Mouse (Mus musculus): ENCODE data around the gene Eif3m. TPM values are rescaled to one million over a fixed set of nuclear protein-coding genes. Genes with fewer than 3 reads are reported as not detected.
"Not testable (repeated sequence)": the region's sequence is repeated elsewhere in the genome, so short reads cannot be mapped to it uniquely, and the experiment has no call there.

Gene Eif3m
- total RNA-seq (2021), result 100 to 1,000 TPM; 108 to 124 TPM

DNA sequence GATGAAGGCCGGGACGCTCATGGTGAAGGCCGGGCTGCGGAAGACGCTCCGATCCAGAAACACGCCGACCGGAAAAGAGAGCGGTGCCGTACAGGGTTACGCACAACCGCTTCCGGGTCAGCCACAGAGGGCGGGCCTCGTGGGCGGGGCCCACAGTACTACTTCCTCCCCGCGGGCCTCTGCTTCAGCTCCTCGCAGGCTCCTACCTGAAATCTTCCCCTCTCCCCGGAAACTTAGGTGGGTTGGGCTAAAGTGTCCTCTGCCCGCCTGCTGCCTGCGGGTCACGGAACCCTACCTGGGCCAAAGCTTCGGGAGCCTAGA is at the start of gene Eif3m:
Gene Eif3m (minus strand): TSS at position 114 of the 321 bp plus-strand sequence.
- intact Hi-C loops (cut with DNase I), result no loop called here

DNA sequence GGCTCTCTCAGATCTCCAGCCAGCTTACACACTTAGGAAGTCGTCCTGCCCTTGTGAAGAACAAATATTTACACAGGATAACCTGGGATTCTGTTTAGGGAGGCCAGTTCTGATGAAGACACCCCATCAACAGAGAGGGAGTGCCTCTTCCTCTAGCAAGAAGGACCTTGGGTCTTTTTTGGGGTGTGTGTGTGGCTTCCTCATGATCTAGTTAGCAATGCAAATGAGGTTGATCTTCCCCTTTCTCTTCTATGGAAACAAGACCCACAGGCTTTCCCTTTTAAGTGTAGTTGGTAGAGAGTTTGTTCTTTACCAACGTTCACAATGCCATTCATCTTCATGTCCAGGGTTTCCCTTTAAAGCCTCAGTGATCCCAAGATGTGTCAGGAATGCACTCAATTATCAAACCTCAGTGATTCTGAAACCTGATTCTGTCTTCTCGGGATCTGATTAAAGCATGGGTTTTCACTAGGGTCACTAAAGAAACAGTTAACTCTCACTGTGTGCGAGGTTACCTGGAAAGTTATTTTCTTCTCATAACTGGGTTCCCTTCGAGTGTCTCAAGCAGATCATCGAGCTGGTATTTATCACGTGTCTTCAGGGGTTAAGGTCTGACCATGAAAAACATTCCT is 46.0 kb upstream of the Eif3m start:
- intact Hi-C loops (cut with DNase I), result no loop called here
- no peak for DNase-seq

More for the DNA sequence above, at the start of gene Eif3m:
- peak; percentile 94 for DNase-seq

DNA sequence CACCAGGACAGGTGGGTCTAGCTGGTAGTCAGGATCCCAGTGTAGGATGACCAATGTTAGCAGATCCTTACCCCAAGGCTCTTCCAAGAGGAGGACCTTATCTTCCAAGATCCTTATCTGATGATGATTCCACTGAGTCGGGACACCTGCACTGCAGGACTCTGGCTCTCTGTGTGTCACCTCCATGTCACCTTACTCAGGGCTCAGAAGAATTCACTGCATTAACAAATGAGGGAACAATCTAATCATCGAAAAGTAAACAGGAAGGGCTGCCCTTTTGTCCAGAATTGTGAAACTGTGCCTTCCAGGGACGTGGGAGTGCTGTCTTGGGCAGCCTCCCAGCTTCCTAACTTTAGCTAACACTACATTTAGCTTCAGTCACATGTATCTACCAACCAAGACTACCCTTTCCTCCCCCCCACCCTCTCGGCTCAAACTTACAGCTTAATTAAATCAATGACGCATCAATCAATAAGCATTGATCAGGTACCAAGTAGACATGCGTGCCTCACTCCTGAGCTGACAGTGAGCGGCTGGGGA is 41.8 kb upstream of the Eif3m start:
- intact Hi-C loops (cut with DNase I), result no loop called here
- DNase-seq, result no peak

DNA sequence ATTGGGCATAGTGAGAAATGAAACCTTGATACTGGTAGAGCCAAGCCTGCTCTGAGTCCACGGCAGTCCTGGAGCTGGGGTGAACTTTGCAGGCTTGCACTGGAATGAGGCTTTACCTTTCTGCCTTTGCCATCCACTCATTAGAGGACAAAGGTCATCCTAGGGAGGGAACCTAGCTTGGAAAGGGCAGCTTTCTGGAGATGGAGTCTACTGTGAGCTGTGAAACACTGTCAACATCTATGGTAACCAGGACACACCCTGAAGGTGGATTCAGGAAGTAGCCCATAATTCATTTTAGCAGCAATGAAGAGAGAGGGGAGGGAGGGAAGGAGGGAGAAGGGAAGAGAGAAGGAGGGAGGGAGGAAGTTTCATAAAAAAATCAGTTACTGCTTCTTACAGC is 38.6 kb upstream of the Eif3m start:
- no peak for DNase-seq
- intact Hi-C loops (cut with DNase I), result no loop called here

DNA sequence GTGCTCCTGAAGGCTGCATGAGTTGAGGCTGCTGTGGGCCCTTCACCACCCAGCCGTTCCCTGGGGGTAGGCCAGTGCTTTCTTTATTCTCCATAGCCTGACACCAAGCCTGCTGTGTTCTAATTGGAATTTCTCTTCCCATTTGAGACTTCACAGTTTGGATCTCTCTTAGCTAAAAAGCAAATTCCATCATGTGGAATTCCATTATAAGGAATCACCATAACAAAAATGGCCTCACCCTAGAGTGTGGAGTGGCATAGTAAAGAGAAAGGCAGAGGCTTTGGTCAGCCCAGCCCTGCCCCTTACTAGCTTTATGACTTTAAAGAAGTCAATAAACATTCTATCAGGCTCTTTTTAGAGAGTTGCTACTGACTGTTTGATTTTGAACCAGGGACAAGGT is 31.4 kb upstream of the Eif3m start:
- intact Hi-C loops (cut with DNase I), result no loop called here
- no peak for DNase-seq

DNA sequence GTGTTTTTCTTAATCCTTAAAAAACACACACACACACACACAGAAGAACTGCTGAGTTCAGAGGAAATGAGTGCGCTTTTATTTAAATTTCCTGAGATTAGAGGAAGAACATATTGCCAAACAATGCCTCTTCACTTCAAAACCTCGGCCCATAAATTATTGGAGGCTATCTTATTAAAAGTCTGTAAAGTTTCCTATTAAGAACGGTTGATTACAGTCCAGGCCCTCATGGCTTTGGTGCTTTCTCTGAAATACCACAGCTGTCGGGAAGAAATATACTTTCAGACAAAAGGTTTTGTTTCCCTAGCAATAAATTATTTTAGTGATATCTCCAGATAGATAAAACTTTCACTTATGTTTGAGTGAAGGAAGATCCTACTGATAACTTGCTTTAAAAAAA is 26.3 kb upstream of the Eif3m start:
- no peak for DNase-seq
- intact Hi-C loops (cut with DNase I), result no loop called here

DNA sequence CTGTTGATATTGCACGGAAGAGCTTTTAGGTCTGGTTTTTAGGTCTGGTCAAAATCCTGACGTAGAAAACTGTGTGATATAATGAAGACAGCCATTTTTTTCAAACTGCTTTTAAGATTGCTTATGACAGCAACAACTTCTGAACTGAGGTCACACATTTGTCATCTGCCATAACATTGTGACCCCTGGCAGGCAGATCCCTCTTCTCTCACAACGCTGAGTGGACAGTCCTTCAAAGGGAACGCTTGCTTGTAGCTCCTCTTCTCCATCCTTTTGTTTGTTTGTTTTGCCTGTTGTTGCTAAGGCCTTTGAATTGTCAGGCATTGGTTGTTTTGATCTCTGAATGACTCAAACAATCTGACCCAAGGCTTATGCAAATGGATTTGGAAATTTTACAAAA is 24.0 kb upstream of the Eif3m start:
- intact Hi-C loops (cut with DNase I), result no loop called here
- DNase-seq, result no peak

DNA sequence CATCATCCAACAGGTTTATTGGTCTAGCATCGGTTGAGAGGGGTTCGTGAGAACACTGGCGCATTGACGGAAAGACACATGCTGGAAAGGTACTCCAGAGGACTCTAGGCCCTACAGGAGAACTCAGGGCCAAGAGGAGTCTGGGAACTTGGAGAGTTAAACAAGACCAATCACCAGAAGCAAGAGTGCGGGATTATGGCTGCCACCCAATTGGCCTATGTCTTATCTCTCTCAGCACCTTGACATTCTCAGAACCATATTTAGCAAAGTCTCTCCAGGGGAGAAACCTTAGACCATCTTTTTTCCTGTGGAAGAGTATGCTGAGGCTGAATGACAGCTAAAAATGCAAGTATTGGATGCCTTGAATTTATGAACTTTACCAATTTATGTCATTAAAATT is 22.0 kb upstream of the Eif3m start:
- DNase-seq, result no peak
- intact Hi-C loops (cut with DNase I), result no loop called here

DNA sequence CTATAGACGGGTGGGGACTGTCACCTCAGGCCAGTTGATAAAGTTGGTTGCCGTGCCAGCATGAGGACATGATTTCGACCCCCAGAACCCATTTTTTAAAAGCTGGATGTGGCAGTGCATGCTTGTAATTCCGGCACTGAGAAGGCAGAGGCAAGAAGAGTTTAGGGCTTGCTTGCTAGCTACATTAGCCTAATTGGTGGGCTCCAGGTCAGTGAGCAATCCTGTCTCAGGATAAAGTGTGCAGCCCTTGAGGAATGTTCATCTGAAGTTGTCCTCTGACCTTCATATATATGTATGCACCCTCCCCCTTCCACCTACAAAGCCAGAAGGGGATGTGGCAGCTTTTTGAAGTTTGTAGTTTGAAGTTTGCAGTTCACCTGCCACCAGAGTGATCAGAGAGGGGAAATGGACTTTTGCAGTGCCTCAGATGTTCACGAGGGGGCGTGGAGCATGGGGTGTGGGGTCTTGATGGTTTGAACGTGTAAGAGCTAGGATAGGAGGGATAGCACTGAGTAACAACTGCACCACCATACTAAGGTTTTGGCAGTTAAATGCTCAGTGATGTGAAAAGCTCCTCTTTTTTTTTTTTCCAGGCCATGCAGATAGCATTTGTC is 21.2 kb upstream of the Eif3m start:
- DNase-seq, result no peak
- intact Hi-C loops (cut with DNase I), result no loop called here

DNA sequence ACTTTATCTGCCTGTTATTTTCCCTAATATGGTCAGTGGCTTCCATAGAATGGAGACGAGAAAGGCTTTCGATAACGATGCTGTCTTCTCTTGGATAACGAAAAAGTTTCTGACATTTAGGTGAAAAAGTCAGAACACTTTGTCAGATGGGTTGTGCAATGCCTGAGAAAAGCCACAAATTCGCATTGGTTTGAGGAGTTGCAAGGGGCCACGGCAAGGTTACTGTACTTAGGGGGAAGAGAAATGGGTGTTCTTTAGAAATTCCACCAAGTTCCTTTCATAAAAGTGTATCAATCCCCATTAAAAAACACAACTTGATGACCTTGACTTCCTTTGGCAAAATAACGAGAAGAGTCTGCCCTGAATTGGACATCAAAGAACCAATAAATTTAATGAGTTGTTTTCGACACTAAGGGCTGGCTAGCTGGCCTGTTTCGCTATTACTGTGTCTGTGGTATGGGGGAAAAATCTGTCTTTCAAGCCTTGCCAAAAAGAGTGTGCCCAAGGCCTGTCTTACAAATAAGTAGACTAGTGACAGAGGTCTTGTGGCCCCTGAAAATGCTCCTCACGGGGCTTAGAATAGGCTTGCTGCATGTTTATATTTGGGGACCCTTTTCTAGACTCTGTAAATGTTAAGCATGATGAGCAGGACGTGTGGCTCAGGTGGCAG is 19.7 kb upstream of the Eif3m start:
- no peak for DNase-seq
- intact Hi-C loops (cut with DNase I), result no loop called here

DNA sequence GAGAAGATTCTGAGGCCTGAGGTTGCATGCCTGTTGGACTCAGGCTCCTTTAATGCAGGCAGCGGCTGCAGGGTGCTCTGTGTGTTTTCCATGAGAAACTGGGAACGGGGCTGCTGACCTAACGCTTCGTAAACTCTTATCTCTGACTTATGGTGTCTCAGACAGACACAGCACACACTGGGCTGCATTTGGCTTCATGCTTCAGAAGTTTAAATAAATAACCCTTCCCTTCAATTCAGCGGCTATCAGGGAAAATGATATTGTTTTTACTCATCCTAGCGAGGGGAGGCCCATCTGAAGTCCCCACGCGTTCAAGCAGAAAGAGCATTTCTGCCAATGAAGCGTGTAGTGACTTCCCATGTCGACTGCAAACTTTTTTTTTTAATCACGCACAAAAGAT is 19.1 kb upstream of the Eif3m start:
- DNase-seq, result no peak
- intact Hi-C loops (cut with DNase I), result no loop called here

DNA sequence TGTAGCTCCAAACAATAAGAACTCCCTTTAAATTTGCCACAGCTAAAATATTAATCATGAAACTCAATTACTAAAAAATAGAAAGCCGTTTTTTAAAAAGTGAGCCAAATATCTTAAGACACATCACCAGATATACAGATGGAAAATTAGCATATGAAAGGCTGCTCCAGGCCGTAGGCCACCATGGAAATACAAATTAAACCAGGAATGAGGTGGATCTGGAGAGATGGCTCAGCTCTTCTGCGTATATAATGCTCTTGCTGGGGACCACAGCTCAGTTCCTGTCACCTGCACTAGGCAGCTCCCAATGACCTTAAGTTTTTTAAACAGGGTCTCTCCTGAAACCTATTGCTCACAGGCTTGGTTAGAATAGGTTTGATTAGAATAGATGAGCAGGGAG is 17.2 kb upstream of the Eif3m start:
- DNase-seq, result no peak
- intact Hi-C loops (cut with DNase I), result no loop called here

DNA sequence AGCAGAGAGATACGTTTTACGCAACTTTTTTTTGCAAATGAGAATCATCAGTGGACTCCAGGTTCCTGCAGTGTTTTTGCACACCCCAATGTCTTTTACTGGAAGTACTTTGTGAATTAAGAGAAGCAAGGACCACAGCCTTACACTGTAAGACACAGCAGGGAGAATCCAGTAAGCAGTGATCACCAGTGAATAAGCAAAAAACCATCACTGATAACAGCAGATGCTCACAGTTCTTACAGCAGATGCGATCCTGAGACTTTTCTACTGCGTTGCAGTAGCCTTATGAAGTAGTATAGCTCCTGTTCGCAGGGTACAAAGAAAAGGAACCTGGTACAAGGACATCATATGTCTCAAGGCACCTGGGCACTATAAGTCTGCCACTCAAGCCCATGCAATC is 13.6 kb upstream of the Eif3m start:
- intact Hi-C loops (cut with DNase I), result no loop called here

DNA sequence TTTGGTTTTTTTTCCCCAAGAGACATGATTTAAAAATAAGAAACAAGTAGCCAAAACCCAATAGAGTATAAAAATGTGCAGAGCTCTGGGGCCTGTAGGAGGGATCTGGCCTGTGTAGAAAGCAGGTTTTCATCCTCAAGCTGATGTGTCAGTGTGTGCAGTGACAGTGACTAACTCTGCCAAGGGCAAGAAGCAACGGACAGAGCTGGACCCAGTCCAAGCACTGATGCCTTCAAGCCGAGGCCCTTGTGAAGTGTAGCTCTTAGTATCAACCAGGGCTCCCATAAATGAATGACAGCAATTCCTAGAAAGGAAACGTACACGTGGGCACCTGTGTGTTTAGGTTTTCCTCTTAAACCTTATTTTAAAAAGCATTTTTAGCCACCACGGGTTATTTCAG is 11.9 kb upstream of the Eif3m start:
- intact Hi-C loops (cut with DNase I), result no loop called here
- DNase-seq, result peak; percentile 54

More for the DNA sequence above, 13.6 kb upstream of the Eif3m start:
- no peak for DNase-seq

DNA sequence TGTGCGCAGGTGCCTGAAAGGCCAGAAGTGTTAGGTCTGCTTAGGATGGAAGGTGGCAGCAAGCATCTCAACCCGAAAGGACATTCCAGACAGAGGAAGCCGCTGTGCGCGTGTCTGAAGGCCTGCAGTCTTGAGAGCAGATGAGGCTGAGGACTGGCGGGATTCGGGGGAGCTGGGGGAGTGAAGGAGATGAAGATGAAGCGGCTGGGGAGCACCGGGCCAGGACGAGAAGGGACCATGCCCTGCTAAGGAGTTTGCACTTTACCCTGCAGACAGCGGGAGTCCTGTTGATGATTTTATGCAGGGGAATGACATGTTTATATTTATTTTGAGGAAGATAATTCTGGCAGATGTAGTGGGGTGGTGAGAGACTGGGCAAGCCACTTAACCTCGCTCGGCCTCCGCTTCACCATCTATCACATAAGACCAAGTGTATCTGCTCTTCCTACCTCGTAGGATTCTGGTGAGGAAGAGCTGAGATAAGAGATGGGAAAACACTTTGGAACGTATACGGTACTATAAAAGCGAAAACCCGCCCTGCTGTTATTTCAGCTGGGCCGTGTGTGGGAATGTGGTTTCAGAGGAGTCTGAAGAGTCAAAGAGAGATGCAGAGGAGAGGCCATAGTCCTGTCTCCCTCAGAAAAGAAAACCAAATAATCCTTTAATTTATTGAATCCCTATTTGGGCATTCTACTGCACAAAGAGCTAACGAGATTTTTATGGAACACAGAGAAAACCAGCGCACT is 10.2 kb upstream of the Eif3m start:
- intact Hi-C loops (cut with DNase I), result no loop called here
- no peak for DNase-seq

DNA sequence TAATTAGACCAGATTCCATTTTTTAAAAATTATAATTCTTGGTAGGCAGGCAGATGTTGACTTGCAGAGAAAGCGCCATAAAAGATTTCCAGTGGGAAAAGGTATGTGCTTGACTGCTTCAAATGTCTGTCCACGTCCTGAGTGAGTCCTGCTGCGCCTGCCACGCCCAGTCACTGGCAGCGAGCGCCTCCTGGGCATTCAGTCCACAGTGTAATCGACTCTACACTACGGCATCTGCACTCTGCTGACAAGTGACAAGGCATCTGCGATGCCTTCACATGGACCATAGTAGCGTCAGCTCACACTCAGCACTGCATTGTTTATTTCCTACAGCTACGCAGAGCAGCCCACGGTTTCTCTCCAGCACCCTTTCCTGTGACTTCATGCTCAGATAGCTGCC is 8.7 kb upstream of the Eif3m start:
- DNase-seq; intact Hi-C loops (cut with DNase I): not testable (repeated sequence)

DNA sequence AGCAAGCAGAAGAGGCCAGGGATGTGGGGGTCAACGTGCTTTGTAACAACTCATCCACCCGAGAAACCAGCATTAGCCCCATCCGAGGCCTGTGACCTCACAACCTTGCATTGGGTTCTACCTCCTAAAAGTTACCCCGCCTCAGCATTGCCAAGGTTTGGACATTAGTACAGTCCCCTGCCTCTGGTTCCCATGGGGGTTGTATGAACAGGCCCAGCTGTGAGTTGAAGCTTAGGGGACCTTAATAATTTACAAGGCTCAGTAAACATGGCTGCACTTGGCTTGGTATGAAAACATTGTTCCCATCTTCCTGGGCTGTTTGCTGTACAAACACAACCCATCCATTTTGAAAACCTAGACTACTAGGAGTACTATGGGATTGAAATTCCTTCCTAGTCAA is 6.9 kb upstream of the Eif3m start:
- no peak for DNase-seq
- intact Hi-C loops (cut with DNase I), result no loop called here

DNA sequence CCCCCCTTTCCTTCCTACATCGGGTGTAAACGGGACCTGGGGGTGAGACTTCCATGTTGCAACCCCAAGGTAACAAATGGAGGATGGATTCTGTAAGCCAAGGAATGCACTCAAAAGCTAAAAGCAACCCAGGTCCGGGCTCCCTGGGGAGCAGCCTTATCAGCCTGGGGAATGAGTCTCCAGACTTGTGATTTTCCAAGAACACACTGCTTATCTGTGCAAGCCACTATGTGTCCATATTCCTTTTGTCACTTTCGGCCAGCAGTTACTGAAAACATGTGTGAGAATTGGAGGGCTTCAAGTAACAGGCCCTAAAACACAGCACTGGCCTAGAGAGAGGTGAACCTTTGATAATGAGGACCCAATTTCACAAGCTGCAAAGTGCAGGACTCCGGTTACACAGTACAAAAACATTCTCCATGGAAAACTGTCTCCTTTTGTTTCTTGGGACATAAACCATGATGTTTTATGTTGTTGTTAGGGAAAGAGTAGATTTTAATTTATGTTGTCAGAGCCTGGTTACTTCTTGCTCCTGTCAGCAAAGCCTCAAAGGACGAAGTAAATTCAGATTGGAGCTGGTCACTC is 6.2 kb upstream of the Eif3m start:
- no peak for DNase-seq
- intact Hi-C loops (cut with DNase I), result no loop called here

DNA sequence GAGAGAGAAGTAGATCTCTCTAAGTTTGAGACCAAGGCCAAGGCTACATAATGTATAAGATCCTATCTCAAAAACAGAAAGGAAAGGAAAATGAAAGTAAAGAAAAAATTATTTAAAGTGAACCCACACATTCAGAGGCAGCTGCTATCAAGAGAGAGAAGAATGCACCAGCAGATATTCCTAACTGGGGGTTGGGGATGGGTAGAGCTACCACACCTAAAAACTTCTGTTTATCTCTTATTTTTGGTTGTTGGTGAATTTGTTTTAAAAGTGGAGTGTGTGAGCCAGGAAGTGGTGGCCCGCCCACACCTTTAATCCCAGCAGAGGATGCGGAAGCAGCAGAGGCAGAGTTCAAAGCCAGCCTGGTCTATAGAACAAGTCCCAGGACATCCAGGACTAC is 5.0 kb upstream of the Eif3m start:
- intact Hi-C loops (cut with DNase I), result no loop called here
- DNase-seq, result no peak

DNA sequence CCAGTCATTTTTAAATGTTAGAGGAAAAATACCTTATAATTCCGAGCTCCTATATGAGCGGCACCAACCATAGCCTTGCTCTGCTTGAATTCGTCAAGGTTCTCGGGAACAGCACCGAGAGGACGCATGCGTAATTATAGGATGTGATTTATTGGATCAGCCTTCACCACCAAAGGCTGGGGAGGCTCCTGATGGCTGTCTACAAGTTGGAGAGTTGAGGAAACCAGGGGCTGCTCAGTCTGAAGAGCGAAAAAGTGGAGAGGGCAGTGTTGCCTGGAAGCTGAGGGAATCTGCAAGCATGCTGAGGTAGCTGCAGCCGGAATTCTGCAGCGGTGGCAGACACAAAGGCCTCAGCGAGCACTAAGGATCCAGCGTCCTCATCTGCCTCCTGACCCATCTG is 4.4 kb upstream of the Eif3m start:
- intact Hi-C loops (cut with DNase I), result no loop called here
- no peak for DNase-seq

DNA sequence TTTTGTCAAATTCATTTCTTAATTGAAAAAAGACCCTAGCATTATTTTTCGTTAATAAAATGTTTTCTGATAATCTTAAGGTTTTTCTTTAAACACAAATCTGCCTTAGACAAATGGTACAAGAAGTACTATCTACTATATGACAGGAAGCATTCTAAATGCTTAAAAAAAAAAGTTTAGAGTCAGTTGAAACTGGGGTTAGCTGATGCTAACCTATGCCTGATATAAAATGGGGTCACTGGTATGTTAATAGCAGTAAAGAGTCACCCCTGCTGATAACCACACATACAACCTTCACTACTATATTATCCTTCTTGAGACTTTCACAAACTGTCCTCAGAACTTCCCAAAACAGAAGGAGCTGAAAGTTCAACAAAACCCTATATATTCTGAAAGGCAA is 2.6 kb upstream of the Eif3m start:
- DNase-seq, result no peak
- intact Hi-C loops (cut with DNase I), result no loop called here
